Comparison of ENCODE assay signal across 24 mouse cellular contexts in the genomic region with DNA sequence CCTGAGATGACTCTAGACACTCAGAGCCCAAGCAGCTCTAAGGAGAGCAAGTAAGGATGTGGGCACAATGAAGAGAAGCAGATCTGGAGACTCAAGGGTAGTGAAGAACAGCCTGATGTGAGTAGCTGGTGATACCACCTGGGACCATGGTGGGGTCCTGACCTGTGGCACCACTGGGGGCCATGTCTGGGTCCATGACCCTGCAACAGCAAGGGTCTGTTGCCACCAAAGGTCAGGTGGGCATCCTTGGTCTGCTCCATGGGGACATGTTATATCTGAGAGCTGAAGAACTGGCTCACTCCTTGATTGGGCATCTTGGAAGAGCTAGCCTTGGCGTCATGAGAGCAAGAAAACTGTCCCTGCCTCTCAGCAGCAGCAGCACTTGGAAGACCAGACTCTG.
"Had no signal": no experiment of that assay in that cellular context is flagged by ENCODE, and none has a peak within 500 bp of the region (broad histone marks: within the 10 kb centered on the region; RNA-seq: fewer than 3 reads in every experiment).

No protein-coding gene starts in this region.

- DNase-seq: gastrocnemius, postnatal 14 days; gastrocnemius, postnatal 36 days; heart, adult 11 months; heart, adult 2 months; heart, postnatal 14 days; heart, postnatal 36 days; kidney, adult 11 months; kidney, adult 8-10 months; kidney, postnatal 10 days; kidney, postnatal 36 days; layer of hippocampus, adult 9-11 months; layer of hippocampus, postnatal 36 days; left cerebral cortex, postnatal 4 days had no signal

- H3K4me3 ChIP-seq: heart, adult 2 months; heart, embryonic 13.5 days; heart, embryonic 15.5 days; hindbrain, embryonic 12.5 days; hindbrain, embryonic 15.5 days; limb, embryonic 13.5 days; limb, embryonic 15.5 days; liver, embryonic 12.5 days had no signal

- H3K4me2 ChIP-seq: heart, embryonic 11.5 days; heart, embryonic 13.5 days; heart, embryonic 15.5 days; hindbrain, embryonic 12.5 days; hindbrain, embryonic 15.5 days; limb, embryonic 13.5 days; limb, embryonic 15.5 days; liver, embryonic 12.5 days had no signal

- H3K9ac ChIP-seq: heart, embryonic 13.5 days; heart, embryonic 15.5 days; hindbrain, embryonic 12.5 days; hindbrain, embryonic 15.5 days; limb, embryonic 13.5 days; limb, embryonic 15.5 days; liver, embryonic 12.5 days; liver, embryonic 14.5 days had no signal

- H3K4me1 ChIP-seq: hindbrain, embryonic 12.5 days; limb, embryonic 13.5 days; limb, embryonic 15.5 days; liver, embryonic 12.5 days had no signal

- H3K9me3 ChIP-seq: heart, embryonic 13.5 days; heart, embryonic 15.5 days; hindbrain, embryonic 12.5 days; hindbrain, embryonic 15.5 days; limb, embryonic 13.5 days; limb, embryonic 15.5 days; liver, embryonic 12.5 days had no signal

- H3K36me3 ChIP-seq: heart, embryonic 13.5 days; heart, embryonic 15.5 days; hindbrain, embryonic 12.5 days; hindbrain, embryonic 15.5 days; limb, embryonic 13.5 days; limb, embryonic 15.5 days; liver, embryonic 12.5 days had no signal

- ATAC-seq: hindbrain, postnatal 0 days; intestine, embryonic 16.5 days; liver, embryonic 12.5 days had no signal

- H3K27me3 ChIP-seq: heart, embryonic 13.5 days; heart, embryonic 15.5 days; hindbrain, embryonic 12.5 days; hindbrain, embryonic 15.5 days; limb, embryonic 13.5 days; limb, embryonic 15.5 days; liver, embryonic 12.5 days had no signal

- H3K27ac ChIP-seq: heart, adult 2 months; heart, embryonic 13.5 days; heart, embryonic 15.5 days; hindbrain, embryonic 12.5 days; hindbrain, embryonic 15.5 days; hindbrain, postnatal 0 days; limb, embryonic 13.5 days; limb, embryonic 15.5 days; liver, embryonic 12.5 days; liver, embryonic 14.5 days had no signal
